Mouse (Mus musculus): ENCODE measurements at regions not wholly inside any gene's neighbourhood (a gene's known extent, or its start where the extent isn't known, plus 50 kb on each side); places are given as distances from the start of the nearest gene placed in this dataset.

- TF ChIP-seq EP300 (IDR thresholded peaks at IDR 0.05; ENCODE audit: low read depth) (no peak), CTCF (IDR thresholded peaks at IDR 0.05; ENCODE audit: low read depth) (no peak)
Observed at GRCm38 (mm10) chr2:128431751-128432150, 159.3 kb upstream of the Spdye4c start.
